Mouse (Mus musculus): ENCODE measurements around the gene Spn. TPM values are rescaled to one million over a fixed set of nuclear protein-coding genes. Genes with fewer than 3 reads are reported as not detected.
A peak's percentile ranks its signal among the peaks of the same experiment; 100 is the strongest.

Gene Spn
- polyA plus RNA-seq, 1 experiment: 13.2 TPM

- TF ChIP-seq CTCF (IDR thresholded peaks at IDR 0.05; ENCODE audit: insufficient read depth, low read length) (peak; percentile 39; the same call in 1 of the 2 replicates), POLR2A (IDR thresholded peaks at IDR 0.05; ENCODE audit: borderline replicate concordance, extremely low read depth, low read depth, low read length) (no peak)
- no peak for DNase-seq
- no peak overlapping the region for H3K4me3 ChIP-seq (replicated peaks; ENCODE audit: extremely low read depth, low read depth, low read length)
- H3K4me1 ChIP-seq (ENCODE audit: control insufficient read depth, insufficient read depth, low read length): no peaks in the 10 kb centered on the region
- 8% methylated on average over 4 of the region's 4 CpGs for WGBS
Observed at GRCm38 (mm10) chr7:127129638-127130037, 8.0 kb downstream of the Spn start.

- no peak within 1 kb of the TSS for H3K4me3 ChIP-seq (replicated peaks; ENCODE audit: extremely low read depth, low read depth, low read length)
- TF ChIP-seq POLR2A (IDR thresholded peaks at IDR 0.05; ENCODE audit: borderline replicate concordance, extremely low read depth, low read depth, low read length): no peak
- TF ChIP-seq CTCF (IDR thresholded peaks at IDR 0.05; ENCODE audit: insufficient read depth, low read length): no peak
- H3K4me1 ChIP-seq (ENCODE audit: control insufficient read depth, insufficient read depth, low read length): no peaks in the 10 kb centered on the region
- 33% methylated on average over 7 of the region's 7 CpGs for WGBS
- DNase-seq: no peak
Observed at GRCm38 (mm10) chr7:127121911-127122270, 15.7 kb downstream of the Spn start, which contains the start of gene Qprt. TSS of gene Qprt (minus strand) at chr7:127122226.

GRCm38 (mm10) chr7:127121061-127121910 lies 16.3 kb downstream of the Spn start:
- DNase-seq: no peak
- H3K4me3 ChIP-seq (replicated peaks; ENCODE audit: extremely low read depth, low read depth, low read length): no peak overlapping the region
- WGBS: 39% methylated on average over 21 of the region's 21 CpGs
- no peaks in the 10 kb centered on the region for H3K4me1 ChIP-seq (ENCODE audit: control insufficient read depth, insufficient read depth, low read length)
- TF ChIP-seq CTCF (IDR thresholded peaks at IDR 0.05; ENCODE audit: insufficient read depth, low read length) (no peak), POLR2A (IDR thresholded peaks at IDR 0.05; ENCODE audit: borderline replicate concordance, extremely low read depth, low read depth, low read length) (no peak)

GRCm38 (mm10) chr7:127118671-127119445 lies 18.8 kb downstream of the Spn start:
- H3K4me3 ChIP-seq (replicated peaks; ENCODE audit: extremely low read depth, low read depth, low read length): no peak overlapping the region
- no peak for DNase-seq
- H3K4me1 ChIP-seq (ENCODE audit: control insufficient read depth, insufficient read depth, low read length): no peaks in the 10 kb centered on the region
- 47% methylated on average over 14 of the region's 14 CpGs for WGBS
- TF ChIP-seq POLR2A (IDR thresholded peaks at IDR 0.05; ENCODE audit: borderline replicate concordance, extremely low read depth, low read depth, low read length) (no peak), CTCF (IDR thresholded peaks at IDR 0.05; ENCODE audit: insufficient read depth, low read length) (no peak)

GRCm38 (mm10) chr7:127117948-127118347 lies 19.7 kb downstream of the Spn start:
- Histone ChIP-seq H3K4me3 (replicated peaks; ENCODE audit: extremely low read depth, low read depth, low read length) (no peak overlapping the region), H3K4me1 (ENCODE audit: control insufficient read depth, insufficient read depth, low read length) (no peaks in the 10 kb centered on the region)
- no peak for DNase-seq
- TF ChIP-seq CTCF (IDR thresholded peaks at IDR 0.05; ENCODE audit: insufficient read depth, low read length): no peak
- TF ChIP-seq POLR2A (IDR thresholded peaks at IDR 0.05; ENCODE audit: borderline replicate concordance, extremely low read depth, low read depth, low read length): no peak
- WGBS: 27% methylated on average over 5 of the region's 5 CpGs

- 62% methylated on average over 11 of the region's 11 CpGs for WGBS
- Histone ChIP-seq H3K4me3 (replicated peaks; ENCODE audit: extremely low read depth, low read depth, low read length) (no peak overlapping the region), H3K4me1 (ENCODE audit: control insufficient read depth, insufficient read depth, low read length) (no peaks in the 10 kb centered on the region)
- no peak for DNase-seq
- TF ChIP-seq POLR2A (IDR thresholded peaks at IDR 0.05; ENCODE audit: borderline replicate concordance, extremely low read depth, low read depth, low read length): no peak
- TF ChIP-seq CTCF (IDR thresholded peaks at IDR 0.05; ENCODE audit: insufficient read depth, low read length): no peak
Observed at GRCm38 (mm10) chr7:127116331-127116935, 21.2 kb downstream of the Spn start.

GRCm38 (mm10) chr7:127114920-127115319 lies 22.7 kb downstream of the Spn start:
- WGBS: 62% methylated on average over 11 of the region's 11 CpGs

GRCm38 (mm10) chr7:127113614-127114259 lies 23.9 kb downstream of the Spn start:
- no peak for TF ChIP-seq POLR2A (IDR thresholded peaks at IDR 0.05; ENCODE audit: borderline replicate concordance, extremely low read depth, low read depth, low read length)
- WGBS: 41% methylated on average over 12 of the region's 12 CpGs
- DNase-seq: no peak
- H3K4me3 ChIP-seq (replicated peaks; ENCODE audit: extremely low read depth, low read depth, low read length): no peak overlapping the region
- no peaks in the 10 kb centered on the region for H3K4me1 ChIP-seq (ENCODE audit: control insufficient read depth, insufficient read depth, low read length)

More at GRCm38 (mm10) chr7:127114920-127115319, 22.7 kb downstream of the Spn start:
- TF ChIP-seq POLR2A (IDR thresholded peaks at IDR 0.05; ENCODE audit: borderline replicate concordance, extremely low read depth, low read depth, low read length): no peak
- no peak for TF ChIP-seq CTCF (IDR thresholded peaks at IDR 0.05; ENCODE audit: insufficient read depth, low read length)
- Histone ChIP-seq H3K4me1 (ENCODE audit: control insufficient read depth, insufficient read depth, low read length) (no peaks in the 10 kb centered on the region), H3K4me3 (replicated peaks; ENCODE audit: extremely low read depth, low read depth, low read length) (no peak overlapping the region)
- DNase-seq: no peak
